Mouse (Mus musculus) kidney, embryonic 14.5 days (tissue): ENCODE results near the gene Stbd1. TPM values are rescaled to one million over a fixed set of nuclear protein-coding genes. Genes with fewer than 3 reads are reported as not detected.

Experiments used
- ATAC-seq: fragments of 200-750 bp; cut with Nextera tagmentation; 2 replicates; pipeline ENCODE4 v1.8.0; 2017; ENCODE audit warnings: moderate number of reproducible peaks, mild to moderate bottlenecking, moderate TSS enrichment, moderate library complexity; ENCODE audit not compliant: low FRiP score, low TSS enrichment
- H3K27ac ChIP-seq: fragments of 300-500 bp; sonication (generic); 2 replicates; pipeline ENCODE4 v1.5.1; 2014; ENCODE audit warnings: low read depth, mild to moderate bottlenecking, low read length, moderate library complexity, mixed read lengths
- H3K27me3 ChIP-seq: fragments of 300-500 bp; sonication (generic); 2 replicates; pipeline ENCODE4 v1.6.1; 2014; ENCODE audit warnings: mild to moderate bottlenecking, low read length; ENCODE audit not compliant: control insufficient read depth, insufficient read depth
- H3K36me3 ChIP-seq: fragments of 300-500 bp; sonication (generic); 2 replicates; pipeline ENCODE4 v1.6.1; 2014; ENCODE audit warnings: low read length, mixed read lengths; ENCODE audit not compliant: control insufficient read depth, insufficient read depth
- H3K4me1 ChIP-seq: fragments of 300-500 bp; sonication (generic); 2 replicates; pipeline ENCODE4 v1.6.1; 2014; ENCODE audit warnings: low read length, mixed read lengths; ENCODE audit not compliant: control insufficient read depth, insufficient read depth
- H3K4me2 ChIP-seq: fragments of 300-500 bp; sonication (generic); replicated peaks from 2 replicates; pipeline ENCODE4 v1.6.1; 2014; ENCODE audit warnings: low read depth, mild to moderate bottlenecking, low read length
- H3K4me3 ChIP-seq: fragments of 300-500 bp; sonication (generic); 2 replicates; pipeline ENCODE4 v1.5.1; 2014; ENCODE audit warnings: mild to moderate bottlenecking, low read length
- H3K9ac ChIP-seq: fragments of 300-500 bp; sonication (generic); 2 replicates; pipeline ENCODE4 v1.6.1; 2014; ENCODE audit warnings: low read depth, mild to moderate bottlenecking, low read length, moderate library complexity
- H3K9me3 ChIP-seq: fragments of 300-500 bp; sonication (generic); 2 replicates; pipeline ENCODE4 v1.6.1; 2016; ENCODE audit warnings: low read length; ENCODE audit not compliant: control insufficient read depth
- WGBS: fragments of 180-500 bp; shearing (Covaris S2); extraction: QIAGEN DNeasy Blood & Tissue Kit; methylation state at CpG from one replicate; pipeline ENCODE4 v1.1.7; 2014; 5-methylcytosine and 5-hydroxymethylcytosine counted together
- polyA plus RNA-seq: library from polyadenylated mRNA; unstranded; fragments of >200 nt; fragmentation: Nextera tagmentation; extraction: Ambion mirVana; gene quantifications from 2 replicates; pipeline ENCODE4 v1.2.1, GENCODE M21; 2014

The Stbd1 gene
- 16.1 and 22.4 TPM in 2 replicates for polyA plus RNA-seq

GRCm38 (mm10) chr5:92602691-92603690 lies at the start of gene Stbd1:
Stbd1 (plus strand) TSS chr5:92603041.
- peak; percentile 96 for ATAC-seq
- peak within 1 kb of the TSS; percentile 53 for H3K4me3 ChIP-seq
- H3K9ac ChIP-seq = peak within 1 kb of the TSS; percentile 60
- H3K4me2 ChIP-seq = peak within 1 kb of the TSS; percentile 65
- under 1% methylated on average over 62 of the region's 69 CpGs for WGBS
- no peak within 1 kb of the TSS for H3K27ac ChIP-seq
- no peaks in the 10 kb centered on the region; the same call in 1 of the 2 replicates for H3K27me3 ChIP-seq
- no peaks in the 10 kb centered on the region for H3K4me1 ChIP-seq
- no peaks in the 10 kb centered on the region for H3K36me3 ChIP-seq
- H3K9me3 ChIP-seq = no peaks in the 10 kb centered on the region

- ATAC-seq = no peak
Measured at GRCm38 (mm10) chr5:92553939-92554338, 48.9 kb upstream of the Stbd1 start.

GRCm38 (mm10) chr5:92554443-92554842 lies 48.4 kb upstream of the Stbd1 start:
- no peaks in the 10 kb centered on the region for H3K36me3 ChIP-seq
- H3K27ac ChIP-seq = no peak overlapping the region
- H3K9ac ChIP-seq = no peak overlapping the region
- no peaks in the 10 kb centered on the region for H3K4me1 ChIP-seq
- no peak overlapping the region for H3K4me3 ChIP-seq
- no peak overlapping the region for H3K4me2 ChIP-seq
- H3K9me3 ChIP-seq = no peaks in the 10 kb centered on the region
- ATAC-seq = no peak
- H3K27me3 ChIP-seq = no peaks in the 10 kb centered on the region
- WGBS = 80% methylated on average over 4 of the region's 4 CpGs

More at GRCm38 (mm10) chr5:92553939-92554338, 48.9 kb upstream of the Stbd1 start:
- 67% methylated on average over 3 of the region's 3 CpGs for WGBS
- Histone ChIP-seq H3K36me3 (no peaks in the 10 kb centered on the region), H3K4me2 (no peak overlapping the region), H3K9ac (no peak overlapping the region), H3K9me3 (no peaks in the 10 kb centered on the region), H3K27me3 (no peaks in the 10 kb centered on the region), H3K4me1 (no peaks in the 10 kb centered on the region), H3K4me3 (no peak overlapping the region), H3K27ac (no peak overlapping the region)

- H3K9me3 ChIP-seq = no peaks in the 10 kb centered on the region
- no peak for ATAC-seq
- H3K9ac ChIP-seq = no peak within 1 kb of the TSS
- no peaks in the 10 kb centered on the region for H3K36me3 ChIP-seq
- no peak within 1 kb of the TSS for H3K27ac ChIP-seq
- no peak within 1 kb of the TSS for H3K4me3 ChIP-seq
- H3K4me1 ChIP-seq = no peaks in the 10 kb centered on the region
- no peak within 1 kb of the TSS for H3K4me2 ChIP-seq
- WGBS = 79% methylated on average over 16 of the region's 16 CpGs
- no peaks in the 10 kb centered on the region for H3K27me3 ChIP-seq
Measured at GRCm38 (mm10) chr5:92554891-92555511, 47.8 kb upstream of the Stbd1 start, which contains the start of gene Fam47e. Fam47e (plus strand) TSS chr5:92555069.

GRCm38 (mm10) chr5:92555905-92556304 lies 46.9 kb upstream of the Stbd1 start:
- H3K4me1 ChIP-seq = no peaks in the 10 kb centered on the region
- no peak overlapping the region for H3K9ac ChIP-seq
- H3K4me2 ChIP-seq = no peak overlapping the region
- no peaks in the 10 kb centered on the region for H3K9me3 ChIP-seq
- 96% methylated on average over 1 of the region's 1 CpGs for WGBS
- H3K36me3 ChIP-seq = no peaks in the 10 kb centered on the region
- no peak for ATAC-seq
- no peak overlapping the region for H3K27ac ChIP-seq
- no peaks in the 10 kb centered on the region for H3K27me3 ChIP-seq
- H3K4me3 ChIP-seq = no peak overlapping the region

- no peak overlapping the region for H3K4me3 ChIP-seq
- H3K36me3 ChIP-seq = no peaks in the 10 kb centered on the region
- no peaks in the 10 kb centered on the region for H3K9me3 ChIP-seq
- no peak for ATAC-seq
- H3K27ac ChIP-seq = no peak overlapping the region
- H3K4me1 ChIP-seq = no peaks in the 10 kb centered on the region
- WGBS = 89% methylated on average over 1 of the region's 1 CpGs
- H3K27me3 ChIP-seq = no peaks in the 10 kb centered on the region
- H3K4me2 ChIP-seq = no peak overlapping the region
- no peak overlapping the region for H3K9ac ChIP-seq
Measured at GRCm38 (mm10) chr5:92557508-92557907, 45.3 kb upstream of the Stbd1 start.

- Histone ChIP-seq H3K9me3 (no peaks in the 10 kb centered on the region), H3K4me1 (no peaks in the 10 kb centered on the region), H3K9ac (no peak overlapping the region), H3K36me3 (no peaks in the 10 kb centered on the region), H3K4me2 (no peak overlapping the region), H3K4me3 (no peak overlapping the region), H3K27ac (no peak overlapping the region), H3K27me3 (no peaks in the 10 kb centered on the region)
- 81% methylated on average over 2 of the region's 2 CpGs for WGBS
- ATAC-seq = no peak
Measured at GRCm38 (mm10) chr5:92560201-92560600, 42.6 kb upstream of the Stbd1 start.

- Histone ChIP-seq H3K9ac (no peak overlapping the region), H3K4me2 (no peak overlapping the region), H3K27me3 (no peaks in the 10 kb centered on the region), H3K4me1 (no peaks in the 10 kb centered on the region), H3K27ac (no peak overlapping the region), H3K4me3 (no peak overlapping the region), H3K9me3 (no peaks in the 10 kb centered on the region), H3K36me3 (no peaks in the 10 kb centered on the region)
- no peak for ATAC-seq
- 72% methylated on average over 13 of the region's 13 CpGs for WGBS
Measured at GRCm38 (mm10) chr5:92562002-92562401, 40.8 kb upstream of the Stbd1 start.

- 70% methylated on average over 4 of the region's 4 CpGs for WGBS
- Histone ChIP-seq H3K4me3 (no peak overlapping the region), H3K4me2 (no peak overlapping the region), H3K4me1 (no peaks in the 10 kb centered on the region), H3K9me3 (no peaks in the 10 kb centered on the region), H3K9ac (no peak overlapping the region), H3K27ac (no peak overlapping the region), H3K27me3 (no peaks in the 10 kb centered on the region), H3K36me3 (no peaks in the 10 kb centered on the region)
- no peak for ATAC-seq
Measured at GRCm38 (mm10) chr5:92571232-92571631, 31.6 kb upstream of the Stbd1 start.
